Mouse (Mus musculus): ENCODE measurements around the gene Crispld2.

The Crispld2 gene

DNA sequence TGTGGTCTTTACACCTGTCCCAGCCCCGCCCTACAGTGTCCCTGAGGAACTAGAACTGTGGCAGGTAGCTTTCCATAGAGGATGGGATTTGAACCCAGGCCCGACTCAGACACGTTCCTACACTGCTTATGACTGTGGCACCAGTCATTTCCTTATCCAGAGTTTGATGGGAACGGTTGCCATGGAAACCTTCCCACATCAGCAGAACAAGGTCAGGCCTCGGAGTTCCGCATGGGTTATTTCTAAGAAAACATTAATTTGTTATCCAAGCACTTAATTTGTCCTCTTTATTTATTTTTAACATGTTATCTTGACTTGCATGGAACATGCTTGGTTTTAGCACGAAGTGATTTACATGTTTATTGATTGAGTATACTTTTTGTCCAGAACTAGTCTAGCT is 9.5 kb downstream of the Crispld2 start:
- DNase-seq: peak; percentile 58 to 78

DNA sequence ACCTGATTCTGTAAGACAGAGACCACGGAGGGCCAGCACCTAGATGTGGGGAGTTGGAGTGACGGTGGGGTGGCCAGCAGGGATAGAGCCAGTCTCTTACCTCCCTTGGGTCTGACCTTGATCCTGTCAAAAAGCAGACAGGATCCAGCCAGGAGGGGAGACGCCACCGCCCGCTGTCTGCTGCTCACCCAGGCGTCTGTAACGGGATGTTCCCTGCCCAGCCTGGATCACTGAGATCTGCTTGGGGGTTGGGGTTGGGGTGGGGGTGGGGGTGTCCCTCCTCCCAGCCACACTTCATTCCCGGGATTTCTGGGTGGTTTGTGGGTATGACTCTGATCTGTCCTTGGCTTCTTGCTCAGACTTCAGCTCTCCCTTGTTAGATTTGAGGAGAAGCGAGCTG is 10.1 kb downstream of the Crispld2 start:
- peak in 1 of 2 experiments; percentile 55 for DNase-seq

DNA sequence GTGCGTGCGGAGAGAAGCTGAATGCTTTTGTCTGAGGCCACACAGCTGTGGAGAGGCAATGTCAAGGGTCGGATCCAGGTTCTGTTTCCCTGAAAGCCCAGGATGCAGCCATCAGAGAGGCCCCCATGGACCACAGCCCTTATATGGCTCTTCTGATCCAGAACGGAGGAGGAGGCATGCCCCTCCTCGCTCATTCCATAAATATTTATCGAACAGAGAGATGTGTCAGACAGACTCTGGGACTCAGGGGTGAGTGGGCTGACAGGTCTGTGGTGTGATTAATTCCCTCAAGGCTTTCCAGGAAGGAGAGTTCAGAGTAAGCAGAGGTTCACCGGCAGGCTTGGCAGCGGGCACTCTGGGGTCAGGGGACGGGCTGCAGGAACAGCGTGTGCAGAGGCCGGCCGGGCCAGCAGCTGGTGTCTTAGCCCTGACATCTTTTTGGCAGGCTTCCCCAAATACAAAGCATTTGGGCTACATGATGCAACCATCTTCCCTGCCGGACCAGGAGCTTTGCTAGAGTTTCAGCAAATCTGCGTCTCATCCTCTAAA is 12.0 kb downstream of the Crispld2 start:
- peak; percentile 72 to 80 for DNase-seq

GRCm38 (mm10) chr8:120004705-120005381 is 12.6 kb downstream of the Crispld2 start:
- no peak for DNase-seq

GRCm38 (mm10) chr8:120006645-120007160 is 14.5 kb downstream of the Crispld2 start:
- peak in 1 of 2 experiments; percentile 60 for DNase-seq

DNA sequence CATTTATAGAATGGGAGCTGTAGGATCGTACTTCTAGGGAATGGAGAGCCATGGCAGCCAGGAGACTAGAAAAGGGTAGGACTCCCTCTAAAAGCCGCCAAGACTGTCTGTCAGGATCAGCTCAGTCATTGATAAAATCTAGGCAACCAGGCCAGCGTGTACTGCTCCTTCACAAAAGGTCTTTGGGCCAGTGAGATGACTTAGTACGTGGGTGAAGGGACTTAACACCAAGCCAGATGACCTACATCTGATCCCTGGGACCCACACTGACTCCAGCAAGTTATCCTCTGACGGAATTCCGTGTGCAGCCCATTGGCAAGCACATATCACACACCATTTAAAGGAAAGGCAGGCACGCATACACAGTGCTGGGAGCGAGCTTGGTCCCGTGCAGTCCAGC is 14.9 kb downstream of the Crispld2 start:
- DNase-seq: no peak

DNA sequence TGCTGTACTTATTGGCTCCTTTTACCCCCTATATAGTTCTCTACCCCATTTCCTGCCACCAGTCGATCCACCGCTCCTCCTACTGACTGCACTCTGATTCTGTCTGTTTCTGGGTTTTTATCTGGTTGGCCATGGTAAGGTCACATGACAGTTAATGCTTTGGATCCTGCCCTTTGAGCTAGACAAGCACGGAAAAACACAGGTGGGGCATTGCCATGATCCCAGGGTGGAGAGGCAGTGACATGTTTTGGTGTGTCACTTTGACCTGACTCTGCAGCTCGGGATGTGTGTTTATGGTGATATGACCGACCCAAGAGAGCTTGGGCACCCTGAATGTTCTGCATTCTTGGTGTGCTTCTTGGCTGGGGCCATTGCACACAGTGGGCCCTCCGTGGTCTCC is 17.0 kb downstream of the Crispld2 start:
- DNase-seq: no peak

DNA sequence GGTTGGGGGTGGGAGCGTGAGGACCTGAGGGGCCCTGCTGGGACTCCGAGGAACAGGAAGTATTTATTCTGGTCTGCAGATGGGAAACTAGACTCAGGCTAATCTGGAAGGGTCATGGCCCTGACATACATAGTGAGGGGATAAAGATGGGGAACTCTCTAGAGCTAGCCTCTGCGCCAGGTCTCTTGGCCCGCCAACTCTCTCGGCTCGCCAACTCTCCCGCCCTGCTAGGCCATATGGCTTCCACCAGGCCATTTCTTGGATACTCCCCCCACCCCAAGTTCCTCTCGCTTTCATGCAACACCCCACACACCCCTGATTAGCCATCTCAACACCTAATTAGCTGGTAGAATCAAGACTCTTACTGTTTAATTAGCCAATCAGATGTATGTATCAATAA is 20.3 kb downstream of the Crispld2 start:
- no peak for DNase-seq

DNA sequence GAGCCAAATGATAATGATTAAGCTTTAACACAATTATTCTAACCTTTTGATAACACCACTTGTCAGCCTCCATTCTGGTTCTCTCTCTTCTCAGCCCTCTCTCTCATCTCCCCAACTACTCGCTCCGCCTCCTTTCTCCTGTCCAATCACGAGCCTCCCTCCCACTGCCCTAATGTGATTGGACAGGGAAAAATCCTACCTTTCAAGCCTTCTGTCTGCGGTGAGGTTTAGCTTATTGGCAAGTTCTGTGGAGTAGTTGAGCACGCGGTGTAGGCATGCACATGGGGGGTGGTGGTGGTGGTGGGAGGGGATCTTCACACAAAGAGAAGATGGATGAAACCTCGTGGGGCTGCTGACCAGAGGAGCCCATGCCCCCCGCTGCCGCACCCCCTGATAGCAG is 20.7 kb downstream of the Crispld2 start:
- DNase-seq: peak in 1 of 2 experiments; percentile 43

- peak; percentile 64 to 73 for DNase-seq
Measured at GRCm38 (mm10) chr8:120014267-120015023, 22.2 kb downstream of the Crispld2 start.

DNA sequence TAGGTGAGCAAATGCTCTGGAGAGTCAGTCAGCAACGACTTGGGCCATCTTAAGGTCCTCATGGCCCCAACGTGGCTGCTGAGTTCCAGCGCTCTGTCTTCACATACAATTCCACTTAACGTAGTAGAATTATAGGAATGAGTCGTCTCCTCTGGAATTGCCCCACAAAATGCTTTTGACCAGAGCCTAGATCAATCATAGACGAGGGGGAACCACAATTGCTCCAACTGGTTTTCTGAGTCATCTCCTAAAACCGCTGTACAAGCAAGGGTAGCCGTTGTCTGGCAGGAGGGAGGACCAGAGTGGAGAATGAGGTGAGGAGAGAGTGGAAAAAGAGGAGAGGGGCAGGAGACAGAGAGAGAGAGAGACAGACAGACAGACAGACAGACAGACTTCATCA is 23.7 kb downstream of the Crispld2 start:
- no peak for DNase-seq

DNA sequence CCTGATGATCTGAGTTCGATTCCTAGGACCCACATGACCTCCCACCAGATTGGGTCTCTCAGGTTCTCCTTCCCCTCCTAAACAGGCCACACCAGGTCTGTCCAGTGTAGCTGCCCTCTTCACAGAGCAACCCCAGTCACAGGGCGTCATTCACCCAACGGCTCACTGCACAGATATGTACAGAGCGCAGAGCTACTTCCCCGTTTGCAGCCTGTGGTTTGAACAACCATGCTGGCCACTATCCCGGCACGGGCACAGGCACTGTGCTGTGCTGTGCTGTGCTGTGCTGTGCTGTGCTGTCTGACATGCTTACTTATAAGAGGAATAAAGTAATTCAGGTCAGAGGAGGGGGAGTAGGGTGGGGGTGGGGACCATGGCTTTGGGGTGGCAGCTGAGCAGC is 24.2 kb downstream of the Crispld2 start:
- no peak for DNase-seq

DNA sequence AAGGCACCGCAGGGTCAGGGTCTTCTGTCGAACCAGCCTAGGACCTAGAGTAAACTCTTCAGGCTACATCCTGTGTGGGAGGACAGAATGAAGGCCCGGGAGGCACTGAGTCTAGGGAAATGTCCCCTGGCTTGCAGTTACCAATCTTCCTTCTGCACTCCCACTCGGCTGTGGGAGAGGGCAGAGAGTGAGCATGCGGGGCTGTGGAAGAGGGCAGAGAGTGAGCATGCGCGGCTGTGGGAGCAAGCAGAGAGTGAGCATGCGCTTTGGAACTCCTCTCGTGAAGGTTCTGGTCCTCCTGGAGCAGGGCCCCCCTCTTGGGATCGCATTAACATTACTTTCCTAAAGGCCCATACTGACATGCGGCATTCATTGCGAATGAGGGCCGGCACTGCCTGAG is 25.1 kb downstream of the Crispld2 start:
- peak in 1 of 2 experiments; percentile 58 for DNase-seq

- no peak for DNase-seq
Measured at GRCm38 (mm10) chr8:120017786-120018185, 25.5 kb downstream of the Crispld2 start.

GRCm38 (mm10) chr8:120018379-120018778 is 26.1 kb downstream of the Crispld2 start:
- DNase-seq: no peak

GRCm38 (mm10) chr8:120019297-120019696 is 27.1 kb downstream of the Crispld2 start:
- no peak for DNase-seq

DNA sequence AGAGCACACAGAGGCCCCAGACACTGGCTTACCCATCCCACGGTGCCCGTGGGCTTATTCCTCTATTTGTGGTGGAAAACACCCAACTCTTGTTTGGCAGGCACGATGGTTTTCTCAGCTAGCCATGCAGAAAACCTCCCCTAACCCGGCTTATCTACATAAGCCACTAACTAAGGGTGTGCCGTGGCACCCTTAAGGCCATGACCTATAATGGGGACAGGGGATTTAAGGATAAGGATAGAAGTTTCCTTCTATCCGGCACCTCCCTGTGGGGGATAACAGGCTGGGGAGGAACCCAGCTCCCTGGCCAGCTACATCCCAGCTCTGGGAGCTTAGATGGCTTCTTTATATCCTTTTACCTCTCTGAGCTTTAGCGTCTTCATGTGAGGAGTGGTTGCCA is 28.1 kb downstream of the Crispld2 start:
- no peak for DNase-seq

DNA sequence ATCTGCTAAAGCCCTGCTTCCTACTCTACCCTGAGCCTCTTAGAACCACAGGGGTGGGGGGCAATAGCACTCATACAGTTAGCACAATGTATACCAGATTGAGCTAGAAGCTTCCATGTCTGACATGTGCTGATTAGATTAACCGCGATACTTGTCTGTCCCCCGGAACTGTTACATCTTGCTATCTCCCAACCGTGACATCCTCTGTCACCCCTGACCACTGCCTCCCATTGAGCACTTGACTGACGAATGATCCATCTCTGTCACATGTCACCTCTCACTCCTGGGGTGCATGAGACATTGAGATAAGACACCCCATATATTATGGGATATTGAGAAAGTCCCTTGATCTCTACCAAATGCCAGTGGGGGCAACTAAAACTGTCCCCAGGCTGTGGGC is 34.0 kb downstream of the Crispld2 start:
- no peak for DNase-seq

DNA sequence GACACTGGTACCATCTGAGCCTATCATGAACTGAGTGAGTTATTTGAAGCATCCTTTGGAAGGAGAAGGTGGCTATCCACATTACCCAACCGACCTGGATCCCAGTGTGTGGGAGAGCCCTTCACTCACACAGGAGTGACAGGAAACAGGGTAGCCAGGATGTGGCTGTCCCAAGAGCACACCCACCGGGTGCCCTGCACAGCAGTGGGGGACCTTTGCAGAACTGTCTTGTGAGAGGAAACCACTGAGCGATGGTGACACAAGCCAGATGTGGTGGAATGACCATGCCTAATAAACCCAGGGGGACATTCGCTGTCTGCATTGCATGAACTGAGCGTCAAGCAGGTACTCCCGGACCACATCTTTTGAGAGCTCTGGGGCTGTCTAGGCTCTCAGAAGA is 34.8 kb downstream of the Crispld2 start:
- DNase-seq: no peak

- no peak for DNase-seq
Measured at GRCm38 (mm10) chr8:120030447-120030846, 38.2 kb downstream of the Crispld2 start.

DNA sequence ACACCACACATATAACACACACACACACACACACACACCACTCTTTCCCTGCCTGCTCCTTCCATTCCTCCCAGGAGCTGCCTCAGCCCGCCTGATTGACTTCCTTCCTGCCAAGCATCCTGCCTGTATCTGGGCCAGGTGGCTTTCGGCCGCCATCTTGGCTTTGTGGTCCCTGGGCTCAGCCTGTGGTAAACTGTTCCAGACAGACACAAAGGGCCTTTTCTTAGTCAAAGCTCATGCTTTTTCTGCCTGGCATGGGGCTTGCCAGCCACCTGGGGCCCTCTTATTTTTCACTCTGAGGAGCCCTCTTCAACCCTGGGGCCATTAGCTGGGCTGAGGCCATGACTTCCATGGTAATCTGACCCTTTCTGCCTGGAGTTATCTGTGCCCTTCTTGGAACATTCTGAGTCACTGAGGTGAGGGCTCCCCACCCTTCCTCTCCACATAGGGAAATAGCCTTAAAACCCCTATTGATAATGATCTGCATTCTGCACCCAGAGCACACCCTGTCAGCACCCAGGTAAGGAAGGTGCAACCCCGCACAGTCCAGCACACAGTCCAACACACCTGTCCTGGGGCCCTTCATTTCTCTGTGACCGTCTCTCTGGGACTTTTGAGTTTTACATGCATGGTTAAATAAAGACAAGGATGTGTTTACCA is 40.4 kb downstream of the Crispld2 start:
- no peak for DNase-seq

- no peak for DNase-seq
Measured at GRCm38 (mm10) chr8:120034471-120034870, 42.2 kb downstream of the Crispld2 start.

GRCm38 (mm10) chr8:120036111-120036510 is 43.9 kb downstream of the Crispld2 start:
- no peak for DNase-seq

Data from kidney, postnatal 4 days (tissue).